Mouse (Mus musculus): ENCODE data around the gene Tex13b.
"Not testable (repeated sequence)": the region's sequence is repeated elsewhere in the genome, so short reads cannot be mapped to it uniquely, and the experiment has no call there.

Gene Tex13b

DNA sequence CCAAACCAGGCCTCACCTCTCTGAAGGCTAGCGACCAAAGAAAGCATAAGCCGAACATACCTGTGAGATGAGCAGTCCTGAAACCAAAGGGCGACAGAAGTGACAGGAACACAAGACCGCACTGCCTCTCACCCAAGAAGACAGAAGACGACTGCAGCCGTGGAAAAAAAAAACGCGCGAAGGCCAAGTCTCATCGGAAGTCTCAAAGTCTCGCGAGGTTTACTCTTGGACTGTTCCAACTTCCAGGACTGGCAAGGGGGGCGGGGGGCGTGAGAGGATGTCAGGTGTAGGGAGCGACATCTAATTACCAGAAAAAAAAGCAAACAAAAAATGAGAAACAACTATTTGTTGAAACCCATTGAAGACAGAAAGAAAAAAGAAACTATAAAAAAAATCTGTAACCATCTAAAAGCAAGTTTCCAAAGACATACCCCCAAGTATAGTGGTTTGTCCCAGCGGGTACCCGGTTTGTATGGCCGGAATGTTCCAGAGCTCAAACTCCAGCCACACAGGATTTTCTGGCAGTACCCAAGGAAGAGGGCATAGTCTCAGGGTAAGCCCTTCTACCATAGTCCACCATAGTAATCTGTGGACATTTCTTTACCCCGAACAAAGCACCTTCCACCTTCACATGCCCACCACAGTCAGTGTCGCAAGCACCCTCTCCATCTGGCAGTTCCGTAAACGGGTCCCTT is at the start of gene Tex13b:
TSS of gene Tex13b (minus strand) at position 122 of the 695 bp plus-strand sequence.
- in situ Hi-C loops (cut with MseI, MboI) = no loop called here

DNA sequence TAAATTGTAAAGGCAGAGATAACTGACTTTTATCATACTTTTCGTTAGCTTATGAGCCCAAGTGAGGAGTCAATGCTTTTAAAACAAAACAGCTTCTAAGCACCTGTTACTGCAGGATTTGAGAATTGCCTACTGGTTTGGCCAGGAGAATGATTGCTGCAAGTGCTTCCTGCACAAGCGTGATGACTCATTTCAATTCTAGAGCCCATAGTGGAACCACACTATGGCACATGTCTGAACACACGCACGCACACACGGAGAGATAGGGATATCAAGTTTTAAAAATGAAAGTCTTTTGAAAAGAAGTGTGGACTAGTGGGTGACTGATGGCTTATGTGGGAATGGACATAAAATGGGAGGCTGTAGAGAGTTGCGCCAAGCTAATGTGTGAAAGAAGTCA is 49.5 kb upstream of the Tex13b start:
- in situ Hi-C loops (cut with MseI, MboI) = no loop called here

DNA sequence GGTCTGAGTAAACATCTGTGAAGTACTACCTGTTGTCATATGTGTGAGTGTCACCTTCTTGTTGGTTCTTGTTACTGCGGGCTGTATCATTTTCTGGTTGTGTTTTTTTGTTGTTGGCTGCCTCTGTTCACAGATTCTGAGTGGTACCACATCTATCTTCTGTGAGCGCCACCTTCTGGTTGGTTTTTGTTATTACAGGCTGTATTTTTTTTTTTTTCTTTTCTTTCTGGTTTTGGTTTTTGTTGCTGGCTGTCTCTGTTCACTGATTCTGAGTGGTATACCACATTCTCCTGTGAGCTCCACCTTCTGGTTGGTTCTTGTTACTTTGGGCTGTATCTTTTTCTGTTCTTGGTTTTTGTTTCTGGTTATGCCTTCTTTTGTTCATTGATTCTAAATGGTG is 44.2 kb upstream of the Tex13b start:
- in situ Hi-C loops (cut with MseI, MboI) = no loop called here

DNA sequence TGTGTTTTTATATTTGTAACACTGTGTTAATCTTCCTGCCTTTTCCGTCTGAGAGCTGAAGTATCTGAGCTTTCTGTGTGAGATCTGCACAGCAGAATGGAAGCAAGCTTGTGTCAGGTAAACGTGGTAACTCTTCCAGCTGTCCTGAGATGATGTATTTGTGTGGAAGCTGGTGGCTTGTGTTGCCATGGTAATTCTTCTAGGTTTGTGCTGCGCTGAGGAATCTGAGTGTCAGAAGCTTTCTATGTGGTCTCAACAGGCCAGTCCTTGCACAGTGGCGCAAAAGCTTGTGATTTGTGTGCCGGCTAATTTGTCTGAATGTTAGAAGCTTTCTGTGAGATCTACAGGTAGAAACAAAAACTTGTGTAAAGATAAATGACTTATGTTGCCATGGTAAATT is 43.8 kb upstream of the Tex13b start:
- in situ Hi-C loops (cut with MseI, MboI) = not testable (repeated sequence)

DNA sequence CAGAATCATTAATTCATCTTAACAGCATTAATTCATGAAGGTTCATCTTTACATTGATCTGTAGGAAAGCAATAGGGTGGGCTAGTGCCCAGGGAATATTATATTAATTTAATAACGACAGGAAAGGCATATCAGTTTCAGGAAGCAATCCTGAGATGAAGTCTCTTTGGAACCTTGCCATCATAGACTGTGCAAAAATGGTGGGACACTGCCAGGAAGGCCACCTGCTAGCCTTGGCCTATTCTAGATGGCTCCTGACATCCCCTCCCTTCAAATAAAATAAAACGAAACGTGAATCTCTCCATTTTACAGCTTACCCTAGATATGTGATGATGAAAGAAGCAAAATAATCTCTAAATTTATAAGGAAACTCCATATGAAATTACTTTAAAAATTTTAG is 41.3 kb upstream of the Tex13b start:
- in situ Hi-C loops (cut with MseI, MboI) = no loop called here

DNA sequence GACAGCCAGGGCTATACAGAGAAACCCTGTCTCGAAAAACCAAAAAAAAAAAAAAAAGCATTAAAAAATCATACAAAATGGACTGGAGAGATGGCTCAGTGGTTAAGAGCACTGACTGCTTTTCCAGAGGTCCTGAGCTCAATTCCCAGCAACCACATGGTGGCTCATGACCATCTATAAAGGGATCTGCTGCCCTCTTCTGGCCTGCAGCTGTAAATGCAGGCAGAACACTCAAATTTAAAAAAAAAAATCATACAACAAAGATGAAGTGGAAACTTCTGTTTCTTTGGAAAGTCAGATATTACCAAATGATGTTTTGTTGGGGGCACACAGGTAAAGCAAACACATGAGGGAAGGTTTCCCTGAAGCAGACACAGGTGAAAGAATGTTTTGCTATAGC is 32.2 kb upstream of the Tex13b start:
- in situ Hi-C loops (cut with MseI, MboI) = loop anchor here in 1 of 2 experiments (25.0 kb wide), 1 partner anchor 358 kb away; no protein-coding TSS in a partner anchor

DNA sequence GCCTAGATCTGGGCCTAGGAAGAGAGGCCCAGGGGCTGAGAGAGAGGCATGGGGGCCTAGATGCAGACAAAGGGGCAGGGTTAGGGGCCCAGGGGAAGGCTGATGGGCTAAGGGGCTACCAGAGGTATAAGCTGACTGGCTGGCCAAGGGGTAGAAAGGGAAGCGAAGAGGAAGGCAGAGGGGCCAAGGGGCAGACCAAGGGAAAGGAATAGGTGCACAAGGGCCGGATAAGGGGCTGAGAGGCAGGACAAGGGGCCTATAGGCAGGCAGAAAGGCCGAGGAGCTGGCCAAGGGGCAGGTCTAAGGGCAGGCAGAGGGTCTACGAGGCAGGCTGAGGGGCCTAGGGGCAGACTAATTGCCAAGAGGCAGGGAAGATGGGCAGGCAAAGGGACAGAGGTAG is 26.7 kb upstream of the Tex13b start:
- in situ Hi-C loops (cut with MseI, MboI) = loop anchor here in 1 of 2 experiments (25.0 kb wide), 1 partner anchor 353 kb away; no protein-coding TSS in a partner anchor

DNA sequence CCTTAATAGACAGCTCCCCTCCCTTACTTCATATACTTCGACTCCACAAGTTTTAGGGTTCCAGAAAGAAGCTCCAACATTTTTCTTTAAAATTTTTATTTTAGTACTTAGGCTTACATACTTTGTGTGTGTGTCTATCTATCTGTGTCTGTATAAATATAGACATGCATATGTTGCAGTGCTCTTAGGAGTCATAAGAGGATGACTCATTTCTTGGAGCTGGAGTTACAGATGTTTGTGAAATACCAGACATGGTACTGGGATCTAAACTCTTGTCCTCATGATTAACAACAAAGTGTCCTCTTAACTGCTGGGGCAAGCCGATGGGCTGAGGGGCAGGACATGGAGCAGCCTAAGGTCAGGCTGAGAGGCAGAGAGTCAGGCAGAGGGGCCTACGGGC is 24.8 kb upstream of the Tex13b start:
- in situ Hi-C loops (cut with MseI, MboI) = loop anchor here in 1 of 2 experiments (25.0 kb wide), 1 partner anchor 351 kb away; no protein-coding TSS in a partner anchor

DNA sequence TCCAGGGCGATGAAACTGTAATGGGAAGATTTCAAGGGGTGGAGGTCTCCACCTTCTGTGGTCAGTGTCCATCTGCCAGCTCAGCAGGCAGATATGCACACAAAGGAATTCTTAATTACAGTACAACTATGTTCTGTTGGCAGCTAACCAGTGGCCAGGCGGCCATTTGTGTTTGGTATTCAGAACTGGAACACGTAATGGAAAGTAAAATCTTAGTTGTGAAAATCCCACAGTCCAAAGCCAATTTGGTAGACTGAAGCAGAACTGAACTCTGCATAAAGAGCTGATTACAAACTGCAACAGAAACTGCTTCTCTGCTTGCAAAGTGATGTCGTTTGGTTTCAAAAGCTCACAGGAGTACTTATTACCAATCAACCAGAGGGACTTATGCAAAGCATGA is 18.5 kb upstream of the Tex13b start:
- in situ Hi-C loops (cut with MseI, MboI) = loop anchor here in 1 of 2 experiments (25.0 kb wide), 1 partner anchor 344 kb away; no protein-coding TSS in a partner anchor

DNA sequence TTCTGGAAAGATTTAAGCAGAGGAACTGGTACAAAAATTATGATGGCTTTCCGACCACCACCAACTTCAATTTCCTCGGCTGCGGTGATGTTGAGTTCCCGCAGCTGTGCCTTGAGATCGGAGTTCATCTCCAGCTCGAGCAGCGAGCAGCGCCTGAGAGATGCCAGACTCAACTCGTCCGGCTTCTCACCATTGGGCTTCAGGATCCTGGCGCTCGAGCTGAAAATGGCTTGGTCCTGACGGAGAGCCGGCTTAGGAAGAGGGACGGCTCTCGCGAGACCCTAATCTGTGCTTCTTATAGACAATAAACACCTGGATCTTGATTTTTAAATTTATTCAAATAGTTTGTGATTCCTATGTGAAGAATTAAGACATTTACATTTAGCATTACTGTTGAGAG is 9.1 kb upstream of the Tex13b start:
- in situ Hi-C loops (cut with MseI, MboI) = no loop called here

DNA sequence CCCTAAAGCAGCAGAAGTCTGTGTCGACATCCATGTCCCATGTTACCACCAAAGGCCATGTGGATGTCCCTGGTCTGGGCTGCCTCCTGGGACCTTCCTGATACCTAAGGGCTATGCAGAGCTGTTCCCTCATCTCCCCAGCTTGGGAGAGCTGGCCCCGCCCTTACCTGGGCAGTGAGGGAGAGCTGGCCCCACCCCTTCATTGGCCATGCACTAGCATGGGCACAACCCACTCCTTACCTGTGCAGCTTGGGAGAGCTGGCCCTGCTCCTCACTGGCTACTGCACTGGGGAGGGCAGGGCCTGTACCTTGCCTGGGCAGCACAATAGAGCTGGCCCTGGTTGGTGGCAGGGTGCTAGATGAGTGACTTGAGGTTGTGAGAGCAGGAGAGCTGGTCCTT is 7.9 kb downstream of the Tex13b start:
- in situ Hi-C loops (cut with MseI, MboI) = no loop called here

DNA sequence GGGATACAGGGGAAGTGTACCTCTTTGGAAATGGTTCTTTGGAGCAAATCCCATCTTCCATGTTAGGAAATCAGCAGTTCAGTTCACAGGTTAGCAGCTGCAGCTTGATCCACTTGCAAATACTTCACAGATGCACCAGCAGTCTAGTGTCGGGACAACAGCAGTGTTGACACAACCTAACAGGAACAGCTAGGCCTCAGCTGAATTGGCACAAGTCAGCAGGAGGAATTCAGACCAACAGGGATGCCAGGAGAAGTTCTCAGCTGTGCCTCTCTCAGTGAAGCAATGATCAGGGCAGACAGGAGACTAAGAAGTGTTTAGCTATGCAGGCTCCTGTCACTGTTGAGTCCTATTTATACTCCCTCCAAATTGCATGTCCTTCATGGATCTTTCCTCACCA is 43.4 kb downstream of the Tex13b start:
- in situ Hi-C loops (cut with MseI, MboI) = no loop called here
